In the genomic region with DNA sequence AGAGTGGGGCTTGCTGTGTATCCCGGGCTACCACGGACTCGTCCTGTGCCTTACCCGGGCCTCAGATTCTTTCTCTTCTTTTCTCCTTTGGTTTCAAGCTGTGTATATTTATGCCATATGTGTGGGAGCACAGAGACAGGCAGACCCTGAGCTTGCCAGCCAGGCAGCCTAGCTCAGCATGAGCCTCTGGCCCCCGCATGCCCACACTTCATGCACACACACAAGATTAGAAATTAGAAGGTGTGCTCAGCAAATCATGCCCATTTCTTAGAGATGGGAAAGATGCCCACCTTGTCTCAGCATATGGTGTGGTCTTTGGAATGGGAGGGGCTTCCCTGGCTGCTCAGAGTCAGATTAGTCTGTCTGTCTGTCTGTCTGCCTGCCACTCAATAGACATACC, we compare ENCODE assay signal across 19 mouse cellular contexts. TPM values are rescaled to one million over a fixed set of nuclear protein-coding genes. Genes with fewer than 3 reads are reported as not detected.
DNase-seq lines count a peak whose midpoint lies in the region; ATAC-seq and TF ChIP-seq lines count a peak whose summit lies in the region.
"Had no signal": no experiment of that assay in that cellular context is flagged by ENCODE, and none has a peak within 500 bp of the region (broad histone marks: within the 10 kb centered on the region; RNA-seq: fewer than 3 reads in every experiment).

No protein-coding gene starts in this region.

- no peak overlapping the region for H3K27ac ChIP-seq in kidney, adult 2 months (ENCODE audit: insufficient read depth, low read depth, low read length)
- H3K27ac ChIP-seq: hindbrain, embryonic 12.5 days; liver, embryonic 14.5 days; midbrain, embryonic 12.5 days; neural tube, embryonic 13.5 days; stomach, embryonic 15.5 days had no signal

- WGBS in kidney, adult 2 months = 95% methylated on average over 5 of the region's 5 CpGs

- no peak for TF ChIP-seq POLR2A in kidney, adult 2 months (IDR thresholded peaks at IDR 0.05; ENCODE audit: low read depth, low read length)

- DNase-seq in frontal cortex, postnatal 25 days (ENCODE audit: low spot score in 2 of 2) = no peak
- DNase-seq in right cerebral cortex, adult 18-20 months = peak; percentile 81
- no peak for DNase-seq in right cerebral cortex, postnatal 14 days
- DNase-seq in left cerebral cortex, postnatal 14 days (ENCODE audit: low spot score in 2 of 2) = peak; percentile 65 to 85
- DNase-seq in telencephalon, adult 2 months (ENCODE audit: low read depth, low spot score) = peak; percentile 87
- DNase-seq in kidney, adult 11 months = no peak
- no peak for DNase-seq in kidney, adult 2 months
- DNase-seq: cerebellum, adult 9-11 months; kidney, adult 18-20 months; lung, postnatal 14 days; thymus, postnatal 36 days had no signal

- intact Hi-C loops in left cerebral cortex, postnatal 14 days (cut with DNase I) = no loop called here

- H3K4me3 ChIP-seq in kidney, adult 2 months (ENCODE audit: insufficient read depth, low read depth, low read length) = no peak overlapping the region
- H3K4me3 ChIP-seq: embryonic facial prominence, embryonic 12.5 days; hindbrain, embryonic 12.5 days; midbrain, embryonic 12.5 days; neural tube, embryonic 13.5 days; stomach, embryonic 15.5 days had no signal

- peak; percentile 83 for ATAC-seq in frontal cortex, adult (ENCODE audit: low TSS enrichment)
- ATAC-seq: activated CD4-positive, CD25-positive, alpha-beta regulatory T cell, adult 4 months had no signal

- peaks cover under 1% of the 10 kb centered on the region; the same call in 1 of the 2 replicates for H3K4me1 ChIP-seq in kidney, adult 2 months (ENCODE audit: control insufficient read depth, insufficient read depth, low read length)

- TF ChIP-seq CTCF in kidney, adult 2 months (conservative IDR thresholded peaks at IDR 0.05; ENCODE audit: insufficient read depth, insufficient read length, low read depth, low read length) = no peak

- H3K27me3 ChIP-seq in kidney, adult 2 months (replicated peaks; ENCODE audit: control insufficient read depth, insufficient read depth, low read length) = no peaks in the 10 kb centered on the region
- H3K27me3 ChIP-seq: embryonic facial prominence, embryonic 12.5 days; hindbrain, embryonic 12.5 days; midbrain, embryonic 12.5 days; neural tube, embryonic 13.5 days; stomach, embryonic 15.5 days had no signal

- 0 out of 2 replicates have a peak, but pooled peaks cover 2% of the 10 kb centered on the region for H3K36me3 ChIP-seq in kidney, adult 2 months (ENCODE audit: control insufficient read depth, insufficient read depth, low read length)

RNA-seq across cellular contexts. Expression of a gene that starts 29.7 kb away (rescaled TPM):
- total RNA-seq in left cerebral cortex, postnatal 14 days (2021) = 10 to 100 TPM; 18.6 to 21.0 TPM
- polyA plus RNA-seq in kidney, adult 2 months (2012; rRNA removed) = 37.4 and 45.6 TPM in 2 replicates

RNA-seq across cellular contexts. Expression of a gene that starts 32.8 kb away (rescaled TPM):
- 10 to 100 TPM; 40.6 to 43.4 TPM for total RNA-seq in left cerebral cortex, postnatal 14 days (2021)
- polyA plus RNA-seq in kidney, adult 2 months (2012; rRNA removed) = 11.6 and 12.4 TPM in 2 replicates

Comparison
In these comparisons a context has a peak if more than half of its experiments do, and no peak if none do; other contexts are left out.
1. DNase-seq: peak in right cerebral cortex, adult 18-20 months (single experiment), left cerebral cortex, postnatal 14 days (2 of 2) and telencephalon, adult 2 months (single experiment); none in frontal cortex, postnatal 25 days (0 of 2), right cerebral cortex, postnatal 14 days (single experiment), kidney, adult 11 months (single experiment) and kidney, adult 2 months (single experiment).